Mouse (Mus musculus) forelimb bud, embryonic 11.5 days (tissue): ENCODE data around the gene Ino80e.
"Not testable (repeated sequence)": the region's sequence is repeated elsewhere in the genome, so short reads cannot be mapped to it uniquely, and the experiment has no call there.

Experiments used
- DNase-seq: peaks from one replicate; pipeline ENCODE4 v3.0.0-alpha.2; 2012; ENCODE audit warnings: low read depth, low spot score

Ino80e gene

GRCm38 (mm10) chr7:126862147-126862784 lies at the start of gene Ino80e:
Gene Ino80e (minus strand): TSS chr7:126862377.
- peak; percentile 97 for DNase-seq

GRCm38 (mm10) chr7:126905590-126905989 lies 43.4 kb upstream of the Ino80e start:
- DNase-seq, result no peak

- not testable (repeated sequence) for DNase-seq
These were observed 37.6 kb upstream of the Ino80e start for GRCm38 (mm10) chr7:126899781-126900180.

- peak; percentile 94 for DNase-seq
These were observed 36.2 kb upstream of the Ino80e start for GRCm38 (mm10) chr7:126898102-126898990.

- no peak for DNase-seq
These were observed 35.4 kb upstream of the Ino80e start for GRCm38 (mm10) chr7:126897390-126898101.

- no peak for DNase-seq
These were observed 34.7 kb upstream of the Ino80e start for GRCm38 (mm10) chr7:126896912-126897311.

- DNase-seq, result no peak
These were observed 26.7 kb upstream of the Ino80e start for GRCm38 (mm10) chr7:126888852-126889251.

- no peak for DNase-seq
These were observed 25.1 kb upstream of the Ino80e start for GRCm38 (mm10) chr7:126887281-126887680.

- peak; percentile 99 for DNase-seq
These were observed 22.3 kb upstream of the Ino80e start, which contains the start of gene Taok2 for GRCm38 (mm10) chr7:126884286-126885164. Gene Taok2 (minus strand): TSS chr7:126884703.

GRCm38 (mm10) chr7:126883731-126884181 lies 21.6 kb upstream of the Ino80e start:
- DNase-seq, result no peak

- no peak for DNase-seq
These were observed 18.9 kb upstream of the Ino80e start for GRCm38 (mm10) chr7:126881040-126881439.

- DNase-seq, result no peak
These were observed 15.1 kb upstream of the Ino80e start for GRCm38 (mm10) chr7:126877239-126877638.

- DNase-seq, result no peak
These were observed 8.3 kb upstream of the Ino80e start for GRCm38 (mm10) chr7:126870520-126870891.

GRCm38 (mm10) chr7:126869780-126870519 lies 7.8 kb upstream of the Ino80e start:
- DNase-seq, result no peak

- DNase-seq, result no peak
These were observed 5.8 kb upstream of the Ino80e start for GRCm38 (mm10) chr7:126868003-126868402.

- DNase-seq, result no peak
These were observed 5.4 kb upstream of the Ino80e start for GRCm38 (mm10) chr7:126867534-126867933.

GRCm38 (mm10) chr7:126863791-126864190 lies 1.6 kb upstream of the Ino80e start:
- DNase-seq, result no peak

- peak; percentile 94 for DNase-seq
These were observed 597 bp downstream of the Ino80e start, which contains the start of gene Hirip3 for GRCm38 (mm10) chr7:126861429-126862130. Gene Hirip3 (plus strand): TSS chr7:126861972.

- DNase-seq, result no peak
These were observed 1.2 kb downstream of the Ino80e start for GRCm38 (mm10) chr7:126860987-126861386.
